Mouse (Mus musculus) cerebellum, postnatal 14 days (tissue): ENCODE measurements around the gene Ttc22.

Source experiments
- DNase-seq, 2 experiments: peaks; one replicate each; pipeline ENCODE4 v3.0.0; 2021; ENCODE audit warnings: mixed read lengths in 2 of 2

The Ttc22 gene

DNA sequence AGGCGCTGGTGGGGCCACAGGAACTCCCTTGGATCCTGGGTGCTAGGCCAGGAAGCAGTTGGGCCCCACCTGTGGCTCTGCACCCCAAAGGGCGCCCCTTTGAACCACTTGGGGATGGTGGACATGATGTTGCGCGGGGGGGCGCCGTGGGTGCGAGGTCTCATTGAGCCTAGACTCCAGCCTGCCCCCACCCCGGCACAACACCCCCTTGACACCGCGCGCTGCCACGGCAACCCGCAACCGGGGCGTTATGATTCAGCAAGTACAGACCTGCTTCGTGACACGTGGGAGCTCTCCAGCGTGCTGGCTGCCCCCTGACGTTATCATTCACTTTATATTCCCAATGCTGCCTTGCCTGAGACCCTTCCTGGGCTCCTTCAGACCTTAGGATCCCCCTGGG lies 5.2 kb upstream of the Ttc22 start, which contains the start of gene Lexm:
Gene Lexm (minus strand): TSS at position 186 of the 400 bp plus-strand sequence.
- DNase-seq, result no peak

DNA sequence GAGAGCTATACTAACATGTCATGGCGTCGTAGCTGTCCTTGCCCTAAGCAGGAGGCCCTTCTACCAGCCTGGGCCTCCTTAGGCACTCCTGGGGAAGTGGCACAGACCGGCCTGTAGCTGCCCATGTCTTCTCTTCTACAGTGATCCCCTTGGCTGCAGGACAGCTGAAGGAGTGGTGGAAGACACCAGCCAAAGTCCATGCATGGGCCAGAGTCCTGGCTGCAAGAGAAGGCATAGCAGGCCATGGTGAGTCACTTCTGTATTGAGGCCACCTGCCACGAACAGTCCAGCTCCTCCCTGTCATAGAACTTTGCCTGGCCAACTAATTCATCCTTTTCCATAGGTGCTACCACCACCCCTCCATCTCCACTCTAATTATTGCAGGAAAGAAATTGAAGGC lies 3.3 kb upstream of the Ttc22 start:
- DNase-seq, result no peak

DNA sequence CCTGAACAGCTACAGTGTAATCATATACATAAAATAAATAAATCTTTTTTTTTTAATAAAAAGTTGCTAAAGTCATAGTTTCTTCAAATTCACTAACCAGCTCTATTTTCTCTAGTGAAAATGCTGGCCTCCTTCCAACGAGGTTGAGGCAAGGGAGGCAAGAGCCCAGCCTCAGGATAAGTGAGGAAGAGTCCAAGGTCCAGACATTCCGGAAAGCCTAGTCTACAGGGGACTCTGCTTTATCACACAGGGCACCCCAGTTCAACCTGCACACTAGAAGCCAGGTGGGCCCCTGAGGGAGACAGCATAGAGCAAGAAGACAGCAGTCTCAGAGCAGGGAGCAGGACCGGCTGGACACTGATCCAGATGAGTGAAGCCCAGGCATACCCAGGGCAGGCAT lies 804 bp upstream of the Ttc22 start:
- no peak for DNase-seq

DNA sequence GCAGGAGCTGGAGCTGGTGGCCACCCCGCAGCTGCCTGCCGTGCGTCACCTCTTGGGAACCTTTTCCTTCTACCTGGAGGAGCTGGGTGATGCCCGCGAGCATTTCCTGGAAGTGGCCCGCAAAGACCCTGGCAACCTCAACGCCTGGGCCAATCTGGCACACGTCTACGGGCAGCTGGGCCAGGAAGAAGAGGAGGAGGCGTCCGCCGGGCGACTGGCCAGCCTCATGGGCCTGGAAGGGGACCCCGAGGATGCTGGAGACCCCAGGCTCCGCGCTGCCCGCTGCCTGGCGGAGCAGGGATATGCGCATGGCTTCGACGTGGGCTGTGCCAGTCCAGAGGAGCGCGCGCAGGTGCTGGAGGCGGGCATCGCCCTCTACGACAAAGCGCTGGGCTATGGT lies 480 bp downstream of the Ttc22 start:
- peak; percentile 57 to 61 for DNase-seq

DNA sequence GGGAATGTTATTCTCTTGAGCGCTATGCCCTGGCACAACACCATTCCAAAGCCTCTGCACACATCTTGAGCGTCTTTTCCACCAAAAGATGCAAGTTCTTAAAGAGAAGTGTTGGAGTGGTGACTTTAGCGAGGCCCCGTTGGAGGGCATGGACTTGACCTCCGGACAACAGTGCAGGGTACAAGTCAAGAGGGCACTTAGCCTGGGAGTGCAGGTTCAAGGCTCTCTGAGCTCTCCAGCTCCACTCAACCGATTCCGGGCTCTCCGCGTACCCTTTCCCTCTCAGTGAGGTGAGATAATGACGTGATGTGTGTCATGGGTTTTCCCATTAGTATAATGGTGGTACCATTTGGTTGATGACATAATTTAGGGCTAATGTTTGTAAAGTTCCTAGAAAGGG lies 2.0 kb downstream of the Ttc22 start:
- no peak for DNase-seq

DNA sequence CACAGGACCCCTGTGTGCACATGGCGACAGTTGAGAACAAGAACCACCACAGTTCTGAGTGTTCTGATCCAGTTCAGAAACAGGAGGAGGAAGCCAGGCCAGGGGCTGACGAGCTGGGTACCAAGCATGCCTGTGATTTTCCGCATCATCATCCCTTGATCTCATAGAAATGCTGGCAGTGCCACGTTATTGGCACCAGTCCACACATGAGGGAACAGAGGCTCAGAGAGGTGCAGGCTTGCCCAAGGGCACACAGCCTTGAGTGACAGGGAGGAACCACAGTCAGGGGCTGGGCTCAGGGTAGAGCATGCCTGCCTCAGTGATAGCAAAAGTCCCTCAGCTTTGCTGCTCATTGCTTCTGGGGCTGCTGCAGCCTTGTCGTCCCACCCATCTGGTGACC lies 5.6 kb downstream of the Ttc22 start:
- DNase-seq, result peak; percentile 50 to 59

DNA sequence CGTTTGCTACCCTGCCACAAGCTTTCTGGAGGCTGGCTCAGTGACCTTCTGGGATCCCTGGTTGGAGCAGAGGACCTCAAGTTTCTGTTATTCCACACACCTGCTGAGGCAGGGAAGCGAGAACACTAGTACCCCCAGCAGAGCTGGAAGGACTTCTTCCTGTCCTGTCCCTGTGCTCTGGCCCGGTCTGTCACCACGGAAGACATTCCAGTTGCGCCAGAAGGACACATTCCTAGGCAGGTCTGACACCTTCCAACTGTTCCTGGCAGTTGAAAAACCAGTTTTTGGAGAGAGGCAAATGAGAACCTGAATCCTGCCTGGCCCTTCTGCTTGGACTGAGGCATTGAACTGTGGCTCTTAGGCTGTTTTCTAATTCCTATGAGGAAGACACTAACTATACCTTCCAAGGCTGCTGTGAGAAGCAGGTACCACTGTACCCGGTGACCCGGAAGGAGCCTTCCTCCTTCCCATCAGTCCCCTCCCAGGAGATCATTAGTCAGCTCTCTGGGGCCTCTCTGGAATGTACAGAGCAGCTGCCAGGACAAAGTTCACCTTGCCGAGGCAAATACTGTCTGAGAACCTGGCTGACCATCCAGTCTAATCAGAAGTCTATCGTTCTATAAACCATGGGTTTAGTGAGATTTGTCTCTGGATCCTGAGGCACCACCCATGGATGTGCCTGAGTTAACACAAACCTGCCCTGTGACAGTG lies 6.6 kb downstream of the Ttc22 start:
- DNase-seq, result no peak

DNA sequence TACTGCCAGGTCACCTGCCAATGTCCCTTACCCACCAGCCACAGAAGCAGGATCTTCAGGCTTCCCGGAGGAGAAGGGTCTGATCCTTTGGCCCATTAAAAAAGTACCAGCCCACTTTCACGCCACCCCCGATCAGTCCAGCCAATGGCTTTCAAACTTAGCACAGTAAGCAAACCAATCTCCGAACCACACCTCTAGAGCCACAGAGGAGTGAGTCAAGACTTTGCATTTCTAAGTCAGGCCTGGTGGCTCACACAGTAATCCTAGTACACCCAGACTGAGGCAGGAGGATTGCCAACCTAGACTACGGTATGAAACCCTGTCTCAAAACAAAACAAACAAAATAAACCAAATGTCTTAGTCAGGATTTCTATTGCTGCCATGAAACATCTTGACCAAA lies 7.1 kb downstream of the Ttc22 start:
- no peak for DNase-seq

DNA sequence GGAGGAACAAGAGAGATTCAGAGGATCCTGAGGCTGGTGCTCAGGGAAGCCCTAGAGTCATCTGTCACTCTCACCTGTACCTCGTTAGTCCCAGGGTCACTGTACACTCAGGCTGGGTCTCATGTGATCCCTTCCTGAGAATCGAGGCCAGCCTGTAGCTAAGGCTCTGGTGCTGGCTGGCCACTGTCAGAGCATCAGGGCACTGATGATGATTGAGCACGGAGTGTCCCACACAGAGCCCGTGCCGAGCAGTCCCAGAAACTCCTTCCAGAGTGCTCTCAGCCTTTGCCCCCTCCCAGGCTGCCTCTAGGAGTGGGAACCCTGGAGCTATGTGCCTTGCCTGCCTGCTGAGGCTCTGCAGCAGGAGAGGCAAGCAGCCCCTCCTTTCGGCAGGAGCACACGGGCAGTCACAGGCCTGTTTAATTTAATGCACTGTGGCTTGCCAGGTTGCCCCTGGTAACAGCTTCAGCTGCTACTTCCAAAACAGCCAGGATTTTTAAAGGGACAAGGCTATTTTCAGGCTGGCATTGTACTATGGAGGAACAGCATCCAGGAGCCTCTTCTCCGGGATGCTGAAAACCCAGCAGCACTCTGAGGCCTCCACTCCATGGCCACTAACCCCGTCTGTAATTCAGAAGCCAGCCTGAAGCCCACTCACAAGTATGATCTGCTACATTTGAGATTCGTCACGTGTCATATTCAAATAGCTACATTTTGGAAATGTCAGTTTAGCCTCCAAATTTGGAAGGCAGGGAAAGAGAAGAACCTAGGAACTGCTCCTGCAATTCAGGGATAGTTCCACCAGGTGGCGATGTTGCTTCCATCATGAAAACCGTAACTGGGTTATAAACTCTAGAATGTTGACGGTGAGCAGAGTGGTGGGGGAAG lies 8.3 kb downstream of the Ttc22 start:
- peak; percentile 89 to 94 for DNase-seq

DNA sequence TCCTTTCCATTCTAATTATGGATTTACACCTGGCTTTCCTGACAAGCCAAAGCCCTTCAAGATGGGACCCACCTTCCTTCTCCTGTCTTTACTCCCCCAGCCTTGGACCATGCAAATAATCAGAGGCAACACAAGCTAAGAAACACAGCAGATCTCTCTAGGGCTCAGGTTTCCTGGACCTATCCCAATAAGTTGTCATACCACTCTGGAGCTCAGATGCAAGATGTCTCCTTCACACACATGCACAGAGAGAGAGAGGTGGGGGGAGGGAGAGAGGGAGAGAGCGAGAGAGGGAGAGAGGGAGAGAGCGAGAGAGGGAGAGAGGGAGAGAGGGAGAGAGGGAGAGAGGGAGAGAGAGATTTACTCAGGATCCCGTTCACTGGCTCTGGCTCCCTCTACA lies 10.1 kb downstream of the Ttc22 start:
- no peak for DNase-seq

DNA sequence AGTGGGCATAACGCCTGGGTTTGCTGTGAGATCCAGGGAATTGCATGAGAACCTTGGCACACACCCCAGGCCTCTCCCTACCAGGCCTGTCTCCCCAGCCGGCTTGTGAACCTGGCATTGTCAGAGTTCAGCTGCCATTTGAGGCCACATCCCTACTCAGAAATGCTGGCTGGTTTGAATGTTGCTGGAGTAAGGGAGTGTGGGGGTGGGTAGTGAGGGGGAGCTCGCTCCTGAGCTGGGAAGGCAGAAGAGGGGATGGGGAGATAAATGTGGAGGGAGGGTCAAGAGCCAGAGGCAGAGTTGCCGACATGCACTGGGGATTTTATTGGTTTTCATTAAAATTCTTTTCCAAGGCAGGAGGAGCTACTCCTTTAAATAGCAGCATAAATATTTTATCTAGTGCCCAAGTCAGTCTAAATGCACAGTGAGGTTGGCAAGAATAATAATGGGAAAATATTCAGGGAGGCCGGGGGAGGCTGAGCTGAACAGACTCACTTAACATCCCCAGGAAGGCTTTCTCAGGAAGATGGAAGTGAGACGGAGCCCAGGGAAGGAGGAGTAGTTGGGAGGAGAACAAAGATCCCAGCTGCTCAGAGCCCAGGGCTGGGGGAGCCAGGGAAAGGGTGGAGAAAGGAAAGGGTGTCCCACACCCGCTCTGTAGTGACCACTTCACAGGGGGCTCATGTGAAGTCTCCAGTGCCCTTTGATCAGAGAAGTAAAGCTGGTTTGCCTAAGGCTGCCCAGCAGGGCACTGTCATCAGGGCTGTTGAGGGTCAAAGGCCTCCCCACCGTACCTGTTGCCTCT lies 11.3 kb downstream of the Ttc22 start:
- DNase-seq, result peak; percentile 49 to 68

DNA sequence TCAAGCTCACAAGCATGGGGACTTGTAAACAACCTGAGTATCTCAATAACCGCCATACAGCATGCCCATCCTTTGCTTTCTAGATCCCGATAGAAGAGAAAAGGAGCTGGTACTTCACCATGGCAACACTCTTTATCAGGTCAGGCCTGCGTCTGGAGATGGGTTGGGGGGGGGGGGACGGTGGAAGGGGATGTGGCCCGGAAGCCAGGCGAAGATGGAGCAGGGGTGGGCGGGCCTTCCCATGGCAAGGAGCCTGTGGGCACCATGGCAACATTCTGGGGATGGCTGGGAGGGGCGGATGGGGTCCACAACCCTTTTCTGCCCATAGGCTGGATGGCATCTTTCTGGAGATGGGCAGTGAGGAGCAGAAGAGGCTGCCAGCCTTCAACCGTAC lies 11.9 kb downstream of the Ttc22 start:
- no peak for DNase-seq

DNA sequence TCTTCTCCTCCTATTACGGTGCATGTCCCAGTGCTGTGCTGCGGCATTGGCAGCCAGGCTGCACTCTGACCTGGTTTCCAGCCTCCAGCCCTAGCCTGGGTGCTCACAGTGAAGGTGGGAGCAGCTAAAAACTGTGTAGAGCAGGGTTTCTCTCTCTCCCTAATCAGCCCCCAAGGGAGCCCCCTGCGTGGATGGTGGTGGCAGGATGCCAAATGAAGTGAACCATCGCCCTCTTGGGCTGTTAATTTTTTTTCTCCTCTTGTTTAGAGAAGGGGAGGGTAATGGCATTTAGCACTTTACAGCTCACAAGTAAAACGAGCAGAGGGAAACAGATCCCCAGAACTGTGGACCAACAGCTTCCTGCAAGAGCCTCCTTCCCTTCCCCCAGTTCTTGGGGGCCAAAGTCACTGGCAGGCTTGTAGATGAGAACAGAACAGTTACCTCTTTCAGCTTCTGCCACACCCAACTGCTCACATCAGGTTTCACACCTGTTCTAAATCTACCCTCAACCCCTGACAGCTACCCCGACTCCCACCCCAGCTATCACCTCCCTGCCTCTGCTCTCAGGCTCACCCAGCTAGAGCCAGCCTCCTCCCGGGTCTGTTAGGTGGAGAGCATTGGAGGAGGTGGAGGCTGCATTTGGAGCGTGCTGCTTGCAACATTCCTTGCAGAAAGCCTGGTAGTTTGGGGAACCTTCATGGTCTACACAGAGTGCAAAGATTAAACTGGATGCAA lies 21.4 kb downstream of the Ttc22 start:
- no peak for DNase-seq

DNA sequence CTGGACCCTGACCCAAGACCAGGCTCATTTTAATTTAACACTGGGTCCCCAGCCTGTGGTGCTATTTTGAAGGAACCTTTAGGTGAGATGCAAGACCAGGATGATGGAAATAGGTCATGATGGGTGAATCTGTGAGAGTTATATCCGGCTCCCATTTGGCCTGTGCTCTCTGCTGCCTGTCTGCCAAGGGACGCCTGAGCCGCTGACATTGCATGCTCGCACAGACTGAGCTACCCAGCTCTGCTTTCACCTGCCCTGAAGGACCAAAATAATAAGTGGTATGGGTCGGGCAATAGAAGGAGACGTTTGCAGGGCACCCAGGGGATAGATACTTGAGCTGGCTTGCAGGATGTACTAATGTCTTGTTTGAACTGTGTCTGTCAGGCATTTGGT lies 22.0 kb downstream of the Ttc22 start:
- DNase-seq, result no peak

DNA sequence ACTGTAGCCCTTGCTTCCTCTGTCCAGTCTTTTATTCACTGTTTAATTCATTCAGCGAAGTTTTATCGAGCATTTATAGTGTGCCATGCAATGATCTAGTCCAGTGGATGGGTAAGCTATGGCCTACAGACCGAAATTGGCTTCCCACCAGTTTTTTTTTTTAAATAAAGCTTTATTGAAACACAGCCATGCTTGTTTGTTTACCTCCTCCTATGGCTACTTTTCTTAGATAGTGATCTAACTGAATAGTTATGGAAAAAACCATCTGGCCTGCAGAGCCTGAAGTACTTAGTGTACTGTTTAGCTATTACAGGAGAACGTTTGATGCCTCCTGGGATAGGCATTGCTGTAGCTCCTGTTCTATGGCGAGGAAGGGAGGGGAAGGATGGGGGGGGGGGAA lies 23.6 kb downstream of the Ttc22 start:
- no peak for DNase-seq

DNA sequence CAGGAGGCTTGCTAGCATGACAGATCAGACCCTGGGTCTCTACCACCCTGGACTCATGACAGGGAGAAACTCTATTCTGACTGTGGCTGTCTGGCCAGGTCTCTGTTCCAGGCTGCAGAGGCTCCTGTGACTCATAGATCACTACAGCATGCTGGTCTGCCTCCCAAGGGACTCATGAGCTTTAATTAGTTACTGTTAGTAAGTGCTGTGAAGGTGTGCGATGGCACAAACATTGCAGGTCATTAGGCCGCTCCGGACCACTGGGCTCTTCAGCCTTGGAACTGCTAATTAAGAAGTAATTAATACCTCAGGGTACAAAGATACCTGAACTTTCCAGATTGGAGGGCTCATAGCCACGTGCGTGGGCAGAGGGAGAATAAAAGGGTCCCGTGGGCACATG lies 24.9 kb downstream of the Ttc22 start:
- no peak for DNase-seq

DNA sequence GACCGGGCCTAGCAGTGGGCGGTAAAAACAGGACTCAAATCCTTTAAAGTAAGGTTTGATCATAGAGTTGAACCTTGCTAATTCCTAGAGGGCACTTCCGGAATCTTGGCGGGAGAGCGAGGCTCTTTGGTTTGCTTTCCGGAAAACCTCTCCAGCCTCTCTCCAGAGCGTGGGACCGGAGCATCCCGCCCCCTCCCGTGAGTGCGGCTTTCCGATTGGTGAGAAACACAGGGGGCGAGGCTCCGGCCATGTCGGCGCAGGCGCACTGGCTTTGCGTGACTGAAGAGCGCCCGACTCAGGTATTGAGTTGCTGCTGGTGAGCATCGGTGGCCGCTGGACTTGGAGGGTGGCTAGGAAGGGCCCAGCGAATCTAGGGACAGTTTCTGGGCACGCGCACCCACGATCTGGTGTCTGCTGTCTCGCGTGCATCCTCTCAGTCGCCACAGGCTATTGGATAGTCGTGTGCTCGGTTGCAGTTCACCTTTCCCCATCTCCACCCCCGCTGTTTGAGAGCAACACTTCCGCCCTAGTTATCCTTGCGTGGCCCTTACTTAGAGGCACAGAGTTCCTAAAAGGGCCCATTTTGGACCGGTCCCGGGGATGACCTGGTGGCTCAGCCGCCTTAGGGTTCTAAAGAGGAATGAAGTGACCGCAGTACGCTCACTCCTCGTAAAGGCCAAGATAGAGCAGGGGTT lies 28.7 kb downstream of the Ttc22 start, which contains the start of gene Pars2:
Gene Pars2 (plus strand): TSS at position 237 of the 695 bp plus-strand sequence.
- peak; percentile 99 for DNase-seq

DNA sequence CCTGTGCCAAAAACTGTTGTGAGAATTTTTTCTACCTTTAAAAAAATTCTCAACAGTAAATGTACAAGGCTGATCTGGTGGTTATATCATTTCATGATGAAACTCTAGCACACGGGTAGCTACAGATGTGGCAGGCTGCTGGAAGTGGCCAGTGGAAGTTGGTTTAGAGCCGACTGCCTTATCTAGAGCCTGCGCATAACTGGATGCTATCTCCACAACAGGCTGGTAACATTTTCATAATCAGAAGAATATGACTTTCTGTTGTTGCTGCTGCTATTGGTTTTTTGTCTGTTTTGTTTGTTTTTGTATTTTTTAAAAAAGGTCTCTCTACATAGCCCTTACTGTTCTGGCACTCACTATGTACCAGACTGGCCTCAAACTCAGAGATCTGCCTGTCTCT lies 30.3 kb downstream of the Ttc22 start:
- no peak for DNase-seq

DNA sequence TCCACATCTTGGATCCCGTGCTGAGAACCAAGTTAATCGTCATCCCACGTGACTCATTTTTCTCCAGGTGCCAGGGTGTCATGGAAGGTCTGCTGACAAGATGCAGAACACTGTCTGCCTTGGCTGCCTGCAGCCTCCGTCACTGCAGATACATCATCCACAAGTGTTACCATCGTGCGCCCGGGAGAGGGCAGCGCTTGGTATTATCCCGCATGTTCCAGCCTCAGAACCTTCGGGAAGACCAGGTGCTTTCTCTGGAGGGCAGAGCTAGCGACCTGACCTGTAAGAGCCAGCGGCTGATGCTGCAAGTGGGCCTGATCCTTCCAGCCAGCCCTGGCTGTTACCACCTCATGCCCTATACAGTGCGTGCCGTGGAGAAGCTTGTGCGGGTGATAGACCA lies 30.8 kb downstream of the Ttc22 start:
- DNase-seq, result no peak

DNA sequence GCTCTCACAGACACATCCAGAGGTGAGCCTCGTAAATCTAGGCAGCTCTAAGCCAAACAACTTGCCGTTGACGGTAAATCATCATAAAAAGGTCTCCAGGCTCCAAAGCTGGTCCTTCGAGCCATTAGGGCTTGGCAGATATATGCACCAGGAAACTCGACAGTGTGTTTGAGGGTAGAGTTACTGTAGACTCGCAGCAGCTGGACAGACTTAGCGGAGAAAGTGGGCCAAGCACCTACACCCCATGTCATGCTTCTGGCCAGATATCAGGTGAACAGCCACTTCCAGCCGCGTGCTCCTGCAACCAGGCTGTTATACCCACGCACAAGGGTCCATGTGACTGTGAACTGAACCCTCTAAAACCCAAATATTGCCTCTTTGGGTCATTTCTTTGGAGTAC lies 33.4 kb downstream of the Ttc22 start:
- DNase-seq, result no peak

DNA sequence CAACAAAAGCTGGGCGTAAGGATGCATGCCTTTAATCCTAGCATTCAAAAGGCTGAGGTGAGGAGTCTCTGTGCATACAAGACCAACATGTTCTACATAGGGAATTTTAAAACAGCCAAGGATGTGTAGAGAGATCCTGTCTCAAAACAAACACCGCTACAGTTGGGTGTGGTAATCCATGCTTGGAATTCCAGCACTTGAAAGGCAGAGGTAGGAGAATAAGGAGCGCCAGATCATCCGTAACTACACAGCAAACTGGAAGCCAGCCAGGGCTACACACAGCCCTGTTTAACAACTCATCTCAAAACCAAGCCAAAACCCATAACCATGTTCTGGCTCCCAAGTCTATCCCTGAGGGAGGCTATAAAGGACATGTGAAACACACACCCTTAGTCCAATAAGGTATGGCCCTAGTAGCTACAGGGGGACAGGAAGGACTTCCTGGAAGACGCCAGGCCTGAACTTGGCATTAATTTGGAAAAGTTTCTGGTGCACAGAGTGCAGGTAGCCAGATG lies 41.8 kb downstream of the Ttc22 start:
- no peak for DNase-seq

DNA sequence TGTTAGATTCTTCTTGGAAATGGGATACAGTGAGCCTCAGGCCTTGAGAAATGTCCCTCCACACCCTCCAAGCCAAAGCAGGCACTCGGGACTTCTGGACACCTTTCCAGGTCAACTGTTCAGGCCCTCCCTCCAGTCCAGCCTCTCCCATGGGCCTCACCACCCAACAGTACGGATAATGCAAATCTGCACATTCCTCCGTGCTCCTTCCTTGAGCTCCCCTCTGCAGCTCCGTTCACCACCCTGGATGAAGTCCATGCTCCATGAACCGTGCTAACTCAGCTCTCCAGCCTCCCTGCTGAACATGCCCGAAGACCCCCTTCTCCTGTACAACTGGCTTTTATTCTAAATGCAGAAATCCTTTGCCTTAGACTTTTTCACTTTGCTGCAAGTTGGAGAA lies 42.5 kb downstream of the Ttc22 start:
- no peak for DNase-seq
